Mouse (Mus musculus) neural tube, embryonic 15.5 days (tissue): ENCODE data around the gene Olfr618. TPM values are rescaled to one million over a fixed set of nuclear protein-coding genes. Genes with fewer than 3 reads are reported as not detected.
"Not testable (repeated sequence)": the region's sequence is repeated elsewhere in the genome, so short reads cannot be mapped to it uniquely, and the experiment has no call there.

Experiments
- ATAC-seq: fragments of 200-750 bp; cut with Nextera tagmentation; 2 replicates; pipeline ENCODE4 v1.8.0; 2017; ENCODE audit warnings: mild to moderate bottlenecking, moderate TSS enrichment, moderate library complexity; ENCODE audit not compliant: low FRiP score
- H3K27ac ChIP-seq: fragments of 300-500 bp; sonication (generic); replicated peaks from 2 replicates; pipeline ENCODE4 v1.5.1; 2015; ENCODE audit warnings: mild to moderate bottlenecking, inconsistent platforms
- H3K27me3 ChIP-seq: fragments of 300-500 bp; sonication (generic); replicated peaks from 2 replicates; pipeline ENCODE4 v1.6.1; 2015; ENCODE audit warnings: inconsistent platforms
- H3K36me3 ChIP-seq: fragments of 300-500 bp; sonication (generic); 2 replicates; pipeline ENCODE4 v1.6.1; 2015; ENCODE audit warnings: inconsistent platforms
- H3K4me1 ChIP-seq: fragments of 300-500 bp; sonication (generic); 2 replicates; pipeline ENCODE4 v1.6.1; 2015; ENCODE audit warnings: inconsistent platforms
- H3K4me2 ChIP-seq: fragments of 300-500 bp; sonication (generic); 2 replicates; pipeline ENCODE4 v1.6.1; 2015; ENCODE audit warnings: inconsistent platforms, mild to moderate bottlenecking, moderate library complexity
- H3K4me3 ChIP-seq: fragments of 300-500 bp; sonication (generic); replicated peaks from 2 replicates; pipeline ENCODE4 v1.5.1; 2015; ENCODE audit warnings: mild to moderate bottlenecking, inconsistent platforms
- H3K9ac ChIP-seq: fragments of 300-500 bp; sonication (generic); replicated peaks from 2 replicates; pipeline ENCODE4 v1.6.1; 2015; ENCODE audit warnings: mild to moderate bottlenecking, inconsistent platforms
- H3K9me3 ChIP-seq: fragments of 300-500 bp; sonication (generic); replicated peaks from 2 replicates; pipeline ENCODE4 v1.6.1; 2016; ENCODE audit warnings: inconsistent platforms
- WGBS: fragments of 180-500 bp; shearing (Covaris S2); methylation state at CpG from one replicate; pipeline ENCODE4 v1.1.7; 2015; ENCODE audit warnings: mixed read lengths; 5-methylcytosine and 5-hydroxymethylcytosine counted together
- polyA plus RNA-seq: library from polyadenylated mRNA; unstranded; fragments of >200 nt; fragmentation: Nextera tagmentation; extraction: Ambion mirVana; gene quantifications from 2 replicates; pipeline ENCODE4 v1.2.1, GENCODE M21; 2015

The Olfr618 gene
- polyA plus RNA-seq, result not detected in 2 replicates

DNA sequence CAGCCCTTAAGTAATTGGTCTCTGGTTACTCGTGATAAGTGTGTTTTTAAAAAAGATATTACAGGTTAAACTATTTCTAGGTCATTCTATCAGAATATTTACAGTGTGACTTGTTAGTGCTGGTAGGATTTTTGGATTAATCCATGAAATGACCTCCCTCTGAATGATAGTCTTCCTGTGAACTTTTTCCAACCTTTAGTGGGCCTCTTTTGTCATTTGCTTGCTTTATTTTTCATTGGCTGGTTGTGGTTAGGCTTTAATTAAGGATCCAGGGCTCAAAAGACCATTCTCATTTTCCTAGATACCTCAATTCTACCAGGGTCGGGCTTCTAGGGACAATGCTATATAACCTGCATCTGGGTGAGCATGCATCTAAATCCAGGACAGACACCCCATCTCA is at the start of gene Olfr618:
TSS of gene Olfr618 (plus strand) at position 301 of the 400 bp plus-strand sequence.
- H3K9me3 ChIP-seq, result no peaks in the 10 kb centered on the region
- H3K4me3 ChIP-seq, result no peak within 1 kb of the TSS

DNA sequence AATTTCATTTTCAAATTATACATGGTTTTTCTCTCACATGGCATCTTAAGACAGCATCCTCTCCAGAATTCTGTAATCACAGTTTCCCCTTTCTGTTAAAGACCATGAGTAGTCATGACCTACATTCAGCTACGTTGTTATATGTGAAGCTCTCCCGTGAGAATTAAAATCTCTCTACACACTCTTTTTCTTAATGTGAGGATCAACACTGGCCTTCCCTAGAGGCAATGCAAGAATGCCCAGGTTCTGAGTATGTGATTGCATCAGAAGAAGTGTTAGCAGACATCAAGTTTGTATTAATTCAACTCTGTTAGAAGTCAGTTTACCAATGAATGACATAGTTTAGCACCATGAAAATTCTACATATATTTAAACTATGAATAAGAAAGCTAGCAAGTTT is 47.3 kb upstream of the Olfr618 start, which contains the start of gene Olfr612:
TSS of gene Olfr612 (minus strand) at position 101 of the 400 bp plus-strand sequence.
- not testable (repeated sequence) for ATAC-seq, H3K27me3 ChIP-seq, H3K9me3 ChIP-seq, H3K4me1 ChIP-seq, H3K36me3 ChIP-seq, H3K4me3 ChIP-seq, H3K9ac ChIP-seq, H3K4me2 ChIP-seq, H3K27ac ChIP-seq
- 94% methylated on average over 2 of the region's 2 CpGs for WGBS

More for the DNA sequence above, at the start of gene Olfr618:
- no peak for ATAC-seq
- Histone ChIP-seq H3K4me2 (no peak within 1 kb of the TSS), H3K9ac (no peak within 1 kb of the TSS), H3K4me1 (no peaks in the 10 kb centered on the region), H3K27ac (no peak within 1 kb of the TSS), H3K36me3 (no peaks in the 10 kb centered on the region), H3K27me3 (no peaks in the 10 kb centered on the region)
- 68% methylated on average over 2 of the region's 2 CpGs for WGBS

DNA sequence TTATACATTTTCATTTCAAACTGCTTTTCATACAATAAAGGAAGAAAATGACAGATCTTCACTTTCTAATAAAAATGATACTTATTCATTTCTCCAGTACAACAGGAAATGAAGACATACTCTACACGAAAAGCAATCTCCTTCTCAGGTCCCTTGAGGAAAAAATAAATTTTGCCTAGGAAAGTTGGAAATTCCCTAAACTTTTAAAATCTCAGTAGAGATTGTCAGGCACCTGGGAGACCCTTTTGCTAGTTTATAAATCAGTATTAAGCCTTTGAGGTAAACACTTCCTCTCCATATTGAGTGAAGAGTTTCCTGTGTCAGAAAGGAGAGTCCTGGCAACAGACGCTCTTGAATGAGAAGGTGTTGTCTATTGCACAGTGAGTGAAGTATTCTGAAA is 42.1 kb upstream of the Olfr618 start, which contains the start of gene Olfr613:
TSS of gene Olfr613 (plus strand) at position 301 of the 400 bp plus-strand sequence.
- Histone ChIP-seq H3K4me2 (no peak within 1 kb of the TSS), H3K36me3 (no peaks in the 10 kb centered on the region), H3K27ac (no peak within 1 kb of the TSS), H3K9me3 (no peaks in the 10 kb centered on the region), H3K27me3 (no peaks in the 10 kb centered on the region), H3K4me1 (no peaks in the 10 kb centered on the region), H3K9ac (no peak within 1 kb of the TSS), H3K4me3 (no peak within 1 kb of the TSS)
- WGBS, result 88% methylated on average over 2 of the region's 2 CpGs
- ATAC-seq, result no peak

DNA sequence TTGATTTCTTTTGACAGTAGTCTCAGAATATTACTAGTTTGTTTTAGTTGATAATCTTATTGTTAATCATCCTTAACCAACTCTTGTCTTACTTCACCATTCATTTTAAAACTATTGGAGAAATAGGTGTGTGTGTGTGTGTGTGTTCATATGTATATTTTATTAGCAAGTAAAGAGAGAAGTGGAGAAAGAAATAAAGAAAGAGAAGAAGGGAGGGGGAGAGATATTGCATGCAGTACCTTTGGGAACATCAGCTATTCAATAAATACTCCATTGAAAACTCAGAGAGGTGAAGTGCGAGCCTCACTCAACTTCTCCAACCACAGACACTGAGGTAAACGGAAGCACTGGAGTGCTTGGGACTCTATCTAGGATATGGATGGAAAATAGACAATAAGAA is 34.1 kb upstream of the Olfr618 start, which contains the start of gene Olfr615:
TSS of gene Olfr615 (plus strand) at position 301 of the 400 bp plus-strand sequence.
- no peaks in the 10 kb centered on the region for H3K4me1 ChIP-seq
- WGBS, result 82% methylated on average over 2 of the region's 2 CpGs
- H3K4me2 ChIP-seq, result no peak within 1 kb of the TSS
- H3K27me3 ChIP-seq, result no peaks in the 10 kb centered on the region
- H3K9ac ChIP-seq, result no peak within 1 kb of the TSS
- no peaks in the 10 kb centered on the region for H3K36me3 ChIP-seq
- no peaks in the 10 kb centered on the region for H3K9me3 ChIP-seq
- no peak within 1 kb of the TSS for H3K4me3 ChIP-seq
- ATAC-seq, result no peak
- H3K27ac ChIP-seq, result no peak within 1 kb of the TSS

DNA sequence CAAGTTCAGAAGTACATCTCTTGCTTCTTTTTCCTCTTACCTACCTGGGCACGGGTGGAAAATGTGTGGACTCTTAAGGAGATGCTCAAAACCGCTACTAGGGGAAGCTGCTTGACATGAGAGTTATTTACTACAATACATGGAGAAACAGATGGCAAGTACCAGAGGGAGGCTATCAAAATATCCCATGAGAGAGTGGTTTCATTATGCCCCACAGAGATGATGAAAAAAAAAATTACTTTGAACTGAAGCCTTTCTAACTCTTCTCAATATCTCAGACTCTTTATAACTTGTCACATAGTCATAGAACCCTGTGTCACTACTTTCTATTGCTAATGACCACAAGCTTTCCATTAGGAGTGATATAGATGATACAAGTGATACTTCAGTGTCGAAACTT is 20.9 kb upstream of the Olfr618 start, which contains the start of gene Olfr616:
TSS of gene Olfr616 (minus strand) at position 101 of the 400 bp plus-strand sequence.
- H3K4me2 ChIP-seq, result no peak within 1 kb of the TSS
- WGBS, result 82% methylated on average over 3 of the region's 3 CpGs
- H3K36me3 ChIP-seq, result no peaks in the 10 kb centered on the region

DNA sequence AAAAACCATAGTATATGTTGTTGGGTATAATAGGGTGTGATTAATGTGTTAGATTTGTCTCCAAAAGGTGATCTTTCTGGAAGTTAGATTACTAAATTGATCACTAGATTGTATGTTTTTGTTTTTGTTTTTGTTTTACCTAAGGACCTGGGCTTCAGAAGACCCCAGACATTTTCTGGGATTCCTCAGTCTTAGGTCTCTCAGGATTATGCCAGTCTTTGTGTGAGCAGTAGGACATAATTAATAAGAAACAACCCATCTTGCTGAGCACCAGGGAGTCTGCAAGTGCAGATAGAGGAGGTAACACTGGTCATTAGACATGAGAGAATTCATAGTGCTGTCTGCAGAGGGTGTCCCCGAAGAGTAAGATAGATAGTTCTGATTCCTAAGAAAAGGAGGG is 17.1 kb upstream of the Olfr618 start, which contains the start of gene Olfr617:
TSS of gene Olfr617 (plus strand) at position 301 of the 400 bp plus-strand sequence.
- WGBS, result 81% methylated on average over 1 of the region's 1 CpGs
- Histone ChIP-seq H3K9ac (no peak within 1 kb of the TSS), H3K4me3 (no peak within 1 kb of the TSS), H3K4me2 (no peak within 1 kb of the TSS), H3K9me3 (no peaks in the 10 kb centered on the region), H3K4me1 (no peaks in the 10 kb centered on the region), H3K27ac (no peak within 1 kb of the TSS), H3K27me3 (no peaks in the 10 kb centered on the region), H3K36me3 (no peaks in the 10 kb centered on the region)
- no peak for ATAC-seq

More for the DNA sequence above, 20.9 kb upstream of the Olfr618 start, which contains the start of gene Olfr616:
- Histone ChIP-seq H3K27me3 (no peaks in the 10 kb centered on the region), H3K27ac (no peak within 1 kb of the TSS), H3K9ac (no peak within 1 kb of the TSS), H3K4me1 (no peaks in the 10 kb centered on the region), H3K9me3 (no peaks in the 10 kb centered on the region), H3K4me3 (no peak within 1 kb of the TSS)
- no peak for ATAC-seq

DNA sequence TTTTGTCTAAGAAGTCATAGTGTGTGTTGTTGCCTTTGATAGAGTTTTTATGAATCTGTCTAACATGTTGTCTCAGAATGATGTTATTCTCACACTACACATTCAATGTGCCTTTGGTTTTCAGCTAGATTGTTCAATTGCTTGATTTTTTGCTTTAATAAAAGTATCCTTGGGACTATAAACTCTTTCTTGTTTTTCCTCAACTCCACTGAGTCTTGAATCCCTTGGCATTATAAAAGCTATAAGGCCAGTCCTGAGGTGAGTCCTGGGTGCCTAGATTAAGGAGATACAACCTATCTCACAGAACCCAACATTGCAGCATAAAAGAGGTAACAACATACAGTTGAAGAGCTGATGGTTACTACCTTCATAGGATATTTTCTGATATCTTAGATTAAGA is 10.4 kb downstream of the Olfr618 start, which contains the start of gene Olfr619:
TSS of gene Olfr619 (plus strand) at position 301 of the 400 bp plus-strand sequence.
- no peaks in the 10 kb centered on the region for H3K36me3 ChIP-seq
- H3K4me1 ChIP-seq, result no peaks in the 10 kb centered on the region
- no peak within 1 kb of the TSS for H3K9ac ChIP-seq
- no peaks in the 10 kb centered on the region for H3K9me3 ChIP-seq
- H3K4me3 ChIP-seq, result no peak within 1 kb of the TSS
- no peak within 1 kb of the TSS for H3K27ac ChIP-seq
- no peak within 1 kb of the TSS for H3K4me2 ChIP-seq
- no peaks in the 10 kb centered on the region for H3K27me3 ChIP-seq
- ATAC-seq, result no peak

DNA sequence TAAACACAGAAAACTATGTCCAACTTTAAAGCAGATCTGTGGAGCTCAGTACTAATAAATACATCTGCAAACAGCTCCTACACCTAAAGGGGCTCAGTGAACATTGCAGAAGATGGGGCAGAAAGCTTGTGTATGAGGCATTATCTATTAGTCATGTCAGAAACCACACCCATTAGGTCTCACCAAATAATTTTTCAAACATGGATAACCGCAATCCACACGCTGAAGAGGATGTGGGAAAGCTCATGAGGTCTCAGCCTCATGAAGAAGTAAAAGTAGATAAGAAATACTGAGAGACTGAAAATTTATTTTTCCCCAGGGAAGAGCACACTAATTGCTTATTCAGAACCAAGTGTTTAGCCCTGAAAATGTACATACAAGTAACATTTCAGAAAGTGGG is 17.5 kb downstream of the Olfr618 start:
- Histone ChIP-seq H3K4me1 (no peaks in the 10 kb centered on the region), H3K9ac (no peak overlapping the region), H3K36me3 (no peaks in the 10 kb centered on the region), H3K27me3 (no peaks in the 10 kb centered on the region), H3K4me2 (no peak overlapping the region), H3K27ac (no peak overlapping the region), H3K9me3 (no peaks in the 10 kb centered on the region), H3K4me3 (no peak overlapping the region)
- ATAC-seq, result no peak
- 91% methylated on average over 2 of the region's 2 CpGs for WGBS

DNA sequence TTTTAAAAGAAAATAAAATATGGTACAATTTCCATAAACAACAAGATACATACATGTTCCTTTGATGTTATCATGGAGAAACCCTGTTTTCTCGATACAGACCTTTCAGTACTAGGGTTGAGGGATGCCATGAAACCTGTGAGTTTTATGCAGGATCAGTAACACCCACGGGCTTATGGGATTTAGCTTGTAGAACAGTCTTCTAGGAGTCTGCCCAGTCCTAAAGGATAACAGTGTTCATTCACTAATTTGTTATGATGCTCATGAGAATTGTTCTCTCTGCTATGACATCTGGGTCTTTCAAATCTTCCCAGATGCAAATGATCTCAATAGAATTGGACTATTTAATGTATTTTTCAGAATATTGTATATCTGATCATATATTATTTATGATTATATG is 22.5 kb downstream of the Olfr618 start, which contains the start of gene Olfr620:
TSS of gene Olfr620 (minus strand) at position 101 of the 400 bp plus-strand sequence.
- Histone ChIP-seq H3K4me1 (no peaks in the 10 kb centered on the region), H3K9me3 (no peaks in the 10 kb centered on the region), H3K27me3 (no peaks in the 10 kb centered on the region), H3K27ac (no peak within 1 kb of the TSS), H3K9ac (no peak within 1 kb of the TSS), H3K4me2 (no peak within 1 kb of the TSS), H3K36me3 (no peaks in the 10 kb centered on the region), H3K4me3 (no peak within 1 kb of the TSS)
- WGBS, result 79% methylated on average over 2 of the region's 2 CpGs
- no peak for ATAC-seq

DNA sequence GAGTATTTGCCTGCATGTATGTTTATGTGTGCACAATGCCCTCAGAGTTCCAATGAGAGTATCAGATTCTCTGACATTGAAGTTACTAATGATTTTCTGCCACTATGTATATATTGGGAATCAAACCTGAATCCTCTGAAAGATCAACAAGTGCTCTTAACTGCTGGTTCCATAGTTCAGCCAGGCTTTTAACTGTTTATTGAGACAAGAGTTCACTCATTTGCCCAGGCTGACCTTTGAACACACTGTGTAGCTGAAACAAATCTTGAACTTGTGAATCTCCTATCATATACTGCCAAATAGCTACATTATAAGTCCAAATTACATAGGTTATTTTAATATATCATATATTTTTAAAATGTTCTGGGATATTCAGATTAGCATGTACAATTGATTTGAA is 46.9 kb downstream of the Olfr618 start:
- Histone ChIP-seq H3K36me3 (no peaks in the 10 kb centered on the region), H3K4me3 (no peak overlapping the region), H3K9me3 (no peaks in the 10 kb centered on the region), H3K27ac (no peak overlapping the region), H3K27me3 (no peaks in the 10 kb centered on the region), H3K4me1 (no peaks in the 10 kb centered on the region), H3K4me2 (no peak overlapping the region), H3K9ac (no peak overlapping the region)
- ATAC-seq, result no peak

DNA sequence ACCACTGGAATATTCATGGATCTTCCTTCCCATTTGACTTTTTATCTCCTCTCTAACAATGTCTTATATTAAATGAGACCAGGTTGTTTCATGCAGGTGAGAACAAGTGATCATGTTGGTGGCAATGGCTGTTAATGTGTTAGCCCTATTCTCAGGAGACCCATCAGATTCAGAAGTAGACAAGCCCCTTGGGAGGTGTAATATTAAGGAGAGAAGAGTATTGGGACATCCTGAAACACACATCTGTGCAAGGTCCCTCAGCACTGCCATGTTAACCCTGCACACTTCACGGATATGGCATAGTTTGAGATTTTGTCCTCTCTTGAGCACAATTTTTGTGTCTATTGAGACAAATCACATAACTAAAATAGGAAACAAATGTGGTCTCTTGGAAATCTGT is 52.7 kb downstream of the Olfr618 start, which contains the start of gene Olfr622:
TSS of gene Olfr622 (minus strand) at position 101 of the 400 bp plus-strand sequence.
- Histone ChIP-seq H3K27me3 (no peaks in the 10 kb centered on the region), H3K36me3 (no peaks in the 10 kb centered on the region), H3K27ac (no peak within 1 kb of the TSS), H3K9ac (no peak within 1 kb of the TSS), H3K4me2 (no peak within 1 kb of the TSS), H3K4me1 (no peaks in the 10 kb centered on the region), H3K9me3 (no peaks in the 10 kb centered on the region), H3K4me3 (no peak within 1 kb of the TSS)
- no peak for ATAC-seq
- 74% methylated on average over 1 of the region's 1 CpGs for WGBS

DNA sequence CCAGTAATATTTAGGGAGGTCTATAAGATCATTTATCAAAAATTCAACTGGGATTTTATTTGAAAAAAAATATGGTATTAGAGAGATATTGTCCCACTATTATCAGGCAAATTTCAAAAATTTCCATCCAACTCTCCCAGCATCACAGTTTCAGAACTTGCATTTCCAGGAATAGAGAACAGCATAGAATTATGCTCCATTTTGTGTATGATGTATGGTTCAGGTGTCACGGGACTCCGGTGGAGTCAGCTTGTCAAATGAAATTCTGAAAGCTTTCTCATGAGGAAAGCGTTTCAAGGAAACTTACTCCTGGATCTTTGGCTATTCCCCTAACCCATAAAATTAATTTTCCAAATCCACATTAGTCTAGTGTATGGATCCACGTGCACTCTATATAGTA is 54.2 kb downstream of the Olfr618 start:
- 80% methylated on average over 4 of the region's 4 CpGs for WGBS
- Histone ChIP-seq H3K4me3 (no peak overlapping the region), H3K27ac (no peak overlapping the region), H3K27me3 (no peaks in the 10 kb centered on the region), H3K4me2 (no peak overlapping the region), H3K9me3 (no peaks in the 10 kb centered on the region), H3K36me3 (no peaks in the 10 kb centered on the region), H3K4me1 (no peaks in the 10 kb centered on the region), H3K9ac (no peak overlapping the region)
- no peak for ATAC-seq
